Mouse (Mus musculus): ENCODE results near the gene Rcor1.

Gene Rcor1

DNA sequence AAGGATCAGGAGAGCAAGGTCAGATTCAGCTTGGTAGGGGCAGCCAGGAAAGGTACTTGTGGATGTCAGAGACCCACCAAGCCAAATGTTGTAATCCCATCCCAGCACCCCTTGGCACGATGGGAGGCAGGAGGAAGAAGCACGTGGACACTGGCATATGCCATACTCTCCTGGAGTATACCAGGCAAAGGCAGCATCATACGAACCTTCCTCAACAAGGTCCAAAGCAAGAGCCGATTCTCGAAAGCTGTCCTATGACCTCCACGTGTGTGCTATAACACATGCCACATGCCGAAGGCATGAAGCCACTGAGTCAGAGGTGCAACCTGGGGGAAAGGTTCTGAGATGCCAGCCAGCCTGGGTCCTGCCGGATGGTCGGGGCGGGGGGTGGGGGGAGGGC lies 121.7 kb downstream of the Rcor1 start:
- no peak for DNase-seq (ENCODE audit: low read depth in 2 of 2, low spot score in 2 of 2)

DNA sequence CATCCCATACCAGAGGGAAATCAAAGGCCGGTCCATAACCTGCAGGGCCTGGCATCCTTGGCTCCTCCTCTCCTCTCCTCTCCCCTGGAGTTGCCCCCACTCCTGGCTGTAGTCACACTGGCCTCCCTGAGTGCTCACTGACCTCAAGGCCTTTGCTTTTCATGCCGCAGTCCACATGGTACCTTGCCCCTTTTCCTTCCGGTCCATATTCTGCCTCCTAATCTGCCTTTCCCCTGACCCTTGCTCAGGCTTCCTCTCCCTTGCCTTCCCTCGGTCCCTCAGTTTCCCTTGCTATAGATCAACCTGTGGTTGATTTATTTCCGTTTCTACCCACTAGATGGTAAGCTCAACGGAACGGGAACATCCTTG lies 122.8 kb downstream of the Rcor1 start:
- no peak for DNase-seq (ENCODE audit: low read depth in 2 of 2, low spot score in 2 of 2)

- no peak for DNase-seq (ENCODE audit: low read depth in 2 of 2, low spot score in 2 of 2)
Measured at GRCm38 (mm10) chr12:111162312-111163061, 123.3 kb downstream of the Rcor1 start.

DNA sequence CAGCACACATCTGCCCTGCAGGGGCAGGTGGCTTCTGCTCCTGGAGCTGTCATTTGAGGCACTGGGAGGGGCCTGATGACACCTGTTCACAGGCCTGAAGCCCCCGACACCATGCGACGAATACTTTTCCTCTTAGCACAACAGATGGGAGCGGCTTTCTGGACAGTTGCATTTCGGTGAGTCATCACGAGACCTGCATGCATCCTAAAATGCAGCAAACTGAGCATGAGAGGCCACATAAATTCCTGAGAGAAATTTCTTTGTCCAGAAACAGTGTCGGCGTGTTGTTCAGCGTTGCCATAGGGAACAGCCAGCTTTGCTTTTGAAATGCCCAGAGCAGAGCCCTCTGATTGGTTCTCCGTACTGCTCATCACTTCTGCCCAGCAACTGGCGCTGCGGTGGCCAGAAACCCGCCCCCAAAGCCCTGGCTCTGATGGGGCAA lies 125.2 kb downstream of the Rcor1 start:
- peak; percentile 45 to 71 for DNase-seq (ENCODE audit: low read depth in 2 of 2, low spot score in 2 of 2)

DNA sequence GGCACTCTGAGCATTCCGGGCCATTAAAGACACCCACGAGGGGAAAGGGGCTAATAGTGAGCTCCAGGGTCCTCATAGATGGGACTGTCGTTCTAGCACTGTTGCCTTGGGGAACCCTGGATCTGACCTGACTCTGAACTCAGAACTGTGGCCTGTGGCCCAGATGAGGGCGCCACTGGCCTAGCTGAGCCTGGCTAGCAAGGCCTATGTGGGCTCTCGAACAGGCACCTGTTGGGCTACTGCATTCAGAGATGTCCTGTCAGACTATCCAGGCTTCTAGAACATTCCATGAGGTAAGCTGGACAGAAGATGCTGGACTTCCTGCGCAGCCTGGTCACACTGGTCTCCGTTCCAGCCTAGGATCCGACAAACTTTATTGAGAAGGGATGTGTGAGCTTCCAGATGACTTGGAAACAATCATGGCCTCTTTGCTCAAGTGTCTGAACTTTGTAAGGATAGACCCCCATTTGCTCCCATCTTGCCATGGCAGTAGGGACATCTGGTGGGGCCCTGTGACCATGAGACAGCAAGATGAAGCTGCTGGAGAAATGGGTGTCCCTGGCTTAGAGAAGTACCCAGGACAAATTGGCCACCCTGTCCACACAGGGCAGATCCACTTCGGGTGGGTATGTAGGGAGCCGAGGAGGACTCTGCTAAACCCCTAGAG lies 126.1 kb downstream of the Rcor1 start:
- DNase-seq (ENCODE audit: low read depth in 2 of 2, low spot score in 2 of 2) = peak; percentile 16 to 24

Data from CD8-positive naive resting alpha-beta T cell, adult 2 months (primary cell).